Mouse (Mus musculus): ENCODE results near the gene Phf20. TPM values are rescaled to one million over a fixed set of nuclear protein-coding genes. Genes with fewer than 3 reads are reported as not detected.

Gene Phf20
- polyA plus RNA-seq, 1 experiment, result 10.9 TPM

- TF ChIP-seq CTCF (IDR thresholded peaks at IDR 0.05; ENCODE audit: extremely low read depth, insufficient read depth, insufficient read length, insufficient replicate concordance) (no peak), POLR2A (IDR thresholded peaks at IDR 0.05; ENCODE audit: low read depth, low read length) (no peak)
- Histone ChIP-seq H3K27ac (ENCODE audit: insufficient read depth, low read length) (peak overlapping the region; percentile 97), H3K27me3 (ENCODE audit: control insufficient read depth, insufficient read depth, low read length) (no peaks in the 10 kb centered on the region), H3K4me1 (ENCODE audit: control insufficient read depth, insufficient read depth, insufficient read length) (no peaks in the 10 kb centered on the region; the same call in 1 of the 2 replicates), H3K4me3 (ENCODE audit: extremely low read depth, insufficient read depth, insufficient read length) (no peak overlapping the region), H3K36me3 (ENCODE audit: control insufficient read depth, insufficient read depth, low read length) (no peaks in the 10 kb centered on the region; the same call in 1 of the 2 replicates)
- 78% methylated on average over 5 of the region's 5 CpGs for WGBS
- no peak for DNase-seq (ENCODE audit: low read depth in 1 of 2, low spot score in 2 of 2)
Measured at GRCm38 (mm10) chr2:156310945-156311344, 114.7 kb downstream of the Phf20 start.

DNA sequence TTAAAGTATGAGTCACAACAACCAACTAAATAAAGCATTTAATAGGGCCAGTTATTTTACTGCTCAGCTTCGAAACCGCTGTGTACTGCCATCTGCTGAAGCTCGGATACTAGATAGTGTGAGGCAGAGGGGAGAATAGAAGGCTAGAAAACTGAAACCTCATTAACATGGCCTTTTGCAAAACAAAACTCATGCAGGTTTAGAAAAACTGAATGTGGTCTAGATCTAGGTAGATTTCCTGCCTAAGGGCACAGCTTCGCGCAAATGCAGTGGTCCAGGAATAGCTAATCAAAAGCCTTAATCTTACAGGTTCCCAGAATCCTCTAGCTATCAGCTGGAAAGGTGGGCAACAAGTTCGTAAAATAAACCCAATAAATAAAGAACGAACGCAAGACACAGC is 115.2 kb downstream of the Phf20 start:
- Histone ChIP-seq H3K4me3 (ENCODE audit: extremely low read depth, insufficient read depth, insufficient read length) (peak overlapping the region; percentile 75), H3K4me1 (ENCODE audit: control insufficient read depth, insufficient read depth, insufficient read length) (no peaks in the 10 kb centered on the region; the same call in 1 of the 2 replicates), H3K27ac (ENCODE audit: insufficient read depth, low read length) (peak overlapping the region; percentile 97), H3K27me3 (ENCODE audit: control insufficient read depth, insufficient read depth, low read length) (no peaks in the 10 kb centered on the region), H3K36me3 (ENCODE audit: control insufficient read depth, insufficient read depth, low read length) (no peaks in the 10 kb centered on the region; the same call in 1 of the 2 replicates)
- peak in 1 of 2 experiments; percentile 25 for DNase-seq (ENCODE audit: low read depth in 1 of 2, low spot score in 2 of 2)
- no peak for TF ChIP-seq POLR2A (IDR thresholded peaks at IDR 0.05; ENCODE audit: low read depth, low read length)
- no peak for TF ChIP-seq CTCF (IDR thresholded peaks at IDR 0.05; ENCODE audit: extremely low read depth, insufficient read depth, insufficient read length, insufficient replicate concordance)
- WGBS, result 12% methylated on average over 8 of the region's 8 CpGs

- WGBS, result under 1% methylated on average over 52 of the region's 53 CpGs
- DNase-seq (ENCODE audit: low read depth in 1 of 2, low spot score in 2 of 2), result peak; percentile 18 to 50
- Histone ChIP-seq H3K27me3 (ENCODE audit: control insufficient read depth, insufficient read depth, low read length) (no peaks in the 10 kb centered on the region), H3K4me3 (ENCODE audit: extremely low read depth, insufficient read depth, insufficient read length) (peak overlapping the region; percentile 75), H3K27ac (ENCODE audit: insufficient read depth, low read length) (peak overlapping the region; percentile 97), H3K36me3 (ENCODE audit: control insufficient read depth, insufficient read depth, low read length) (no peaks in the 10 kb centered on the region; the same call in 1 of the 2 replicates), H3K4me1 (ENCODE audit: control insufficient read depth, insufficient read depth, insufficient read length) (no peaks in the 10 kb centered on the region; the same call in 1 of the 2 replicates)
- no peak for TF ChIP-seq CTCF (IDR thresholded peaks at IDR 0.05; ENCODE audit: extremely low read depth, insufficient read depth, insufficient read length, insufficient replicate concordance)
- TF ChIP-seq POLR2A (IDR thresholded peaks at IDR 0.05; ENCODE audit: low read depth, low read length), result no peak
Measured at GRCm38 (mm10) chr2:156311841-156312291, 115.6 kb downstream of the Phf20 start.

GRCm38 (mm10) chr2:156312297-156312897 is 116.1 kb downstream of the Phf20 start, which contains the start of the genes Cnbd2 and Scand1:
Gene Cnbd2 (plus strand): TSS chr2:156312299.
Gene Scand1 (minus strand): TSS chr2:156312704.
- Histone ChIP-seq H3K27ac (ENCODE audit: insufficient read depth, low read length) (peak within 1 kb of the TSS; percentile 97), H3K4me3 (ENCODE audit: extremely low read depth, insufficient read depth, insufficient read length) (peak within 1 kb of the TSS; percentile 75), H3K27me3 (ENCODE audit: control insufficient read depth, insufficient read depth, low read length) (no peaks in the 10 kb centered on the region), H3K36me3 (ENCODE audit: control insufficient read depth, insufficient read depth, low read length) (no peaks in the 10 kb centered on the region; the same call in 1 of the 2 replicates), H3K4me1 (ENCODE audit: control insufficient read depth, insufficient read depth, insufficient read length) (no peaks in the 10 kb centered on the region; the same call in 1 of the 2 replicates)
- DNase-seq (ENCODE audit: low read depth in 1 of 2, low spot score in 2 of 2), result peak; percentile 83 to 85
- WGBS, result under 1% methylated on average over 49 of the region's 49 CpGs
- peak; percentile 78 for TF ChIP-seq POLR2A (IDR thresholded peaks at IDR 0.05; ENCODE audit: low read depth, low read length)
- peak; percentile 4; the same call in 1 of the 2 replicates for TF ChIP-seq CTCF (IDR thresholded peaks at IDR 0.05; ENCODE audit: extremely low read depth, insufficient read depth, insufficient read length, insufficient replicate concordance)

DNA sequence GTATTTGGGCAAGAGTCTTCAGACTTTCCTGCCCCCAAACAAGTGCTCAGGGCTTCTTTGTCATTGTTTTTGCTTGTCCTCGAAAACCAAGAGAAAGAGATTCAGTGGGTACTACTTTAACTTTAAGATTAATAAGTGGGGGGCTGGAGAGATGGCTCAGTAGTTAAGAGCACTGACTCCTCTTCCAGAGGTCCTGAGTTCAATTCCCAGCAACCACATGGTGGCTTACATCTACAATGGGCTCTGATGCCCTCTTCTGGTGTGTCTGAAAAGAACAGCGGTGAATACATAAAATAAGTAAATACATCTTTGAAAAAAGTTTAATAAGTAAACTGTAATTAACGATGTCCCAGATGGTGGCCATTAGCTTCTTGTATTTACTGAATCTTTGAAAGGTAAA is 116.9 kb downstream of the Phf20 start:
- DNase-seq (ENCODE audit: low read depth in 1 of 2, low spot score in 2 of 2), result peak in 1 of 2 experiments; percentile 7
- no peaks in the 10 kb centered on the region; the same call in 1 of the 2 replicates for H3K4me1 ChIP-seq (ENCODE audit: control insufficient read depth, insufficient read depth, insufficient read length)
- TF ChIP-seq CTCF (IDR thresholded peaks at IDR 0.05; ENCODE audit: extremely low read depth, insufficient read depth, insufficient read length, insufficient replicate concordance) (no peak), POLR2A (IDR thresholded peaks at IDR 0.05; ENCODE audit: low read depth, low read length) (no peak)
- H3K4me3 ChIP-seq (ENCODE audit: extremely low read depth, insufficient read depth, insufficient read length), result peak overlapping the region; percentile 75
- no peaks in the 10 kb centered on the region for H3K27me3 ChIP-seq (ENCODE audit: control insufficient read depth, insufficient read depth, low read length)
- H3K36me3 ChIP-seq (ENCODE audit: control insufficient read depth, insufficient read depth, low read length), result no peaks in the 10 kb centered on the region; the same call in 1 of the 2 replicates
- no peak overlapping the region for H3K27ac ChIP-seq (ENCODE audit: insufficient read depth, low read length)
- WGBS, result 55% methylated on average over 3 of the region's 3 CpGs

GRCm38 (mm10) chr2:156314811-156315210 is 118.5 kb downstream of the Phf20 start:
- H3K27ac ChIP-seq (ENCODE audit: insufficient read depth, low read length), result no peak overlapping the region
- DNase-seq (ENCODE audit: low read depth in 1 of 2, low spot score in 2 of 2), result no peak
- WGBS, result 94% methylated on average over 6 of the region's 6 CpGs
- H3K4me3 ChIP-seq (ENCODE audit: extremely low read depth, insufficient read depth, insufficient read length), result no peak overlapping the region
- H3K36me3 ChIP-seq (ENCODE audit: control insufficient read depth, insufficient read depth, low read length), result no peaks in the 10 kb centered on the region; the same call in 1 of the 2 replicates
- no peaks in the 10 kb centered on the region; the same call in 1 of the 2 replicates for H3K4me1 ChIP-seq (ENCODE audit: control insufficient read depth, insufficient read depth, insufficient read length)
- no peak for TF ChIP-seq CTCF (IDR thresholded peaks at IDR 0.05; ENCODE audit: extremely low read depth, insufficient read depth, insufficient read length, insufficient replicate concordance)
- no peak for TF ChIP-seq POLR2A (IDR thresholded peaks at IDR 0.05; ENCODE audit: low read depth, low read length)
- H3K27me3 ChIP-seq (ENCODE audit: control insufficient read depth, insufficient read depth, low read length), result no peaks in the 10 kb centered on the region

DNA sequence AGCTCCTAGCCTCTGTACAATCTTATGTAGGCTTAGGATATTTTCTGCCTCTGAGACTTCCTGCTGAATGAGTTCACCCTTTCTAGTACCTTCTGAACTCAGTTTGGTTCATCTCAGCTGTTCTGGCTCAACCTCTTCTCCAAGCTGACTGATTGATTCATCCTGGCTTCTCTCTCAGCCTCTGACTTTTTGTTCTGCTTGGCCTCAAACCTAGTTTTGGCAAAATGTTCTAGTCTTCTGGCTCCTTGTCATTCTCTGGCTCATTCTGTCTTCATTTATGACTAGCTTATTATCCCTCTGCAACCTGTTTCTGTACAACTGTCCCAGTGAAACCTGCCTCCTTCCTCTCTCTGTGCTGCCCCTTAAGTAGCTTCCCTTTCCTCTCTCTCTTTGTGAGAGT is 122.2 kb downstream of the Phf20 start:
- DNase-seq (ENCODE audit: low read depth in 1 of 2, low spot score in 2 of 2), result no peak
- H3K4me3 ChIP-seq (ENCODE audit: extremely low read depth, insufficient read depth, insufficient read length), result no peak overlapping the region
- peaks cover 2% of the 10 kb centered on the region for H3K36me3 ChIP-seq (ENCODE audit: control insufficient read depth, insufficient read depth, low read length)
- H3K27me3 ChIP-seq (ENCODE audit: control insufficient read depth, insufficient read depth, low read length), result no peaks in the 10 kb centered on the region
- TF ChIP-seq POLR2A (IDR thresholded peaks at IDR 0.05; ENCODE audit: low read depth, low read length) (no peak), CTCF (IDR thresholded peaks at IDR 0.05; ENCODE audit: extremely low read depth, insufficient read depth, insufficient read length, insufficient replicate concordance) (no peak)
- H3K27ac ChIP-seq (ENCODE audit: insufficient read depth, low read length), result no peak overlapping the region
- H3K4me1 ChIP-seq (ENCODE audit: control insufficient read depth, insufficient read depth, insufficient read length), result no peaks in the 10 kb centered on the region

All from spleen, adult 2 months (tissue).